Mouse (Mus musculus) testis, adult 2 months (tissue): ENCODE data around the gene Gm5269.

Experiments
- CTCF ChIP-seq: fragments of 200-500 bp; IDR thresholded peaks from 2 replicates; pipeline ENCODE4 v1.5.1; 2012; ENCODE audit warnings: low read depth, mild to moderate bottlenecking, inconsistent platforms, low read length, moderate library complexity; ENCODE audit not compliant: control insufficient read depth, insufficient read depth, insufficient replicate concordance
- POLR2A ChIP-seq: fragments of 200-500 bp; IDR thresholded peaks from 2 replicates; pipeline ENCODE4 v1.6.1; 2012; ENCODE audit warnings: low read depth, mild to moderate bottlenecking, inconsistent platforms, low read length, moderate library complexity; ENCODE audit not compliant: control insufficient read depth

DNA sequence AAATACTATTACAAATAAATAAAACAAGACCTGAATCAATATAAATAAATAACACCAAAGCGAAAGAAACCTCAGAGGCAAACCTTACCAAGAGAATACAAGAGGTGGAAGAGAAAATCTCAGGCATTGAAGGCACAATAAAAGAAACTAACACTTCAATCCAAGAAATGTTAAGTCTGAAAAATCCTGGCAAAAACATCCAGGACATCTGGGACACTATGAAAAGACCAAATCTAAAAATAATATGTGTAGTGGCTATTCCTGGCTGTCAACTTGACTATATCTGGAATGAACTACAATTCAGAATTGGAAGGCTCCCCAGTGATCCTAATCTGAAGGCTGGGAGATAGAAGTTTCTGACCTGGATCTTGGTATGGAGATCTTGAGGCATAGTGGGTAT, 44.6 kb downstream of the Gm5269 start:
- TF ChIP-seq CTCF (no peak), POLR2A (no peak)
